Mouse (Mus musculus) bone marrow, adult 2 months (tissue): ENCODE data around the gene Nckap1.

Experiments used
- CTCF ChIP-seq: fragments of 200-500 bp; IDR thresholded peaks from 2 replicates; pipeline ENCODE4 v1.5.1; 2011; ENCODE audit warnings: low read length, control low read depth; ENCODE audit not compliant: control insufficient read depth, insufficient read depth
- POLR2A ChIP-seq: fragments of 200-500 bp; IDR thresholded peaks from 2 replicates; pipeline ENCODE4 v1.6.1; 2011; ENCODE audit warnings: low read depth, mild to moderate bottlenecking, control low read depth, low read length, borderline replicate concordance; ENCODE audit not compliant: control insufficient read depth

DNA sequence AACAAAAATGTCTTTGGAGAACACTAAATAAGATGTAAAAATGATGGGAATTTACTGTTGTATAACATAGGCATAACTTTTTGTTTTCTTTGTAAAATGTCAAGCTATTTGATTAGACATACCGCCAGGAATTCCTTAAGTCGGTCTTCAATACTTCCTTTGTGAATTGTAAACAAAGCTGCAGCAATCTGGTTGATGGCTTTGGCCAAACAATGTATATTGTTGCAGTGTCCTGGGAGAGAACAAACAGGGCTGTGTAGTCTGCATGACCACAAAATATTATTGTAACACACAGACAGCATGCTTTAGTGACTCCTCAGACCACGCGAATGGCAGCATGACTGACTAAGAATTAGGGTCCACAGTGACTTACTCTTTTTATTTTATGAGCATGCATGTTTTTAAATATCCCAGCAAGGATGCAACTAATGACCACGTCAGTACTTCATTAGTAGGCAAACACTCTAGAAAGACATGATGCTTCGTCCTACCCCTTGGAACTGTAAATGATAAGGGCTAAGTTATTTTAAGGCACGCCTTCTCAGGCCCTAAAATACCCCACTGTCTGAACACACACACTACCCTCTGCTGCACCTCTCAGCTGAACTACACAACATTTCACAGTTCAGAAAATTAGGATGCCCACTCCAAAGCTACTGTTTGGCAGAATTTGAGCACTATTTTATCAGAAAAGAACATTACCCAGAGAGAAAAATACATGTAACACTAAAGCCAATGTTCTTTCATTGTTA lies 75.0 kb downstream of the Nckap1 start:
- TF ChIP-seq POLR2A (no peak), CTCF (no peak)
